Mouse (Mus musculus) lung, adult 2 months (tissue): ENCODE measurements around the gene Gm49353. TPM values are rescaled to one million over a fixed set of nuclear protein-coding genes. Genes with fewer than 3 reads are reported as not detected.

Source experiments
- DNase-seq: peaks from one replicate; pipeline ENCODE4 v3.0.0; 2022
- H3K4me1 ChIP-seq: fragments of 200-500 bp; 2 replicates; pipeline ENCODE4 v1.6.1; 2011; ENCODE audit warnings: low read length; ENCODE audit not compliant: control insufficient read depth, insufficient read depth
- H3K4me3 ChIP-seq: fragments of 200-500 bp; replicated peaks from 2 replicates; pipeline ENCODE3; 2011; ENCODE audit warnings: low read depth, mild to moderate bottlenecking, control low read depth, low read length; ENCODE audit errors: extremely low read depth
- CTCF ChIP-seq: fragments of 200-500 bp; IDR thresholded peaks from 2 replicates; pipeline ENCODE4 v1.5.1; 2011; ENCODE audit warnings: mild to moderate bottlenecking, low read length, control low read depth; ENCODE audit not compliant: insufficient read depth
- POLR2A ChIP-seq: fragments of 200-500 bp; IDR thresholded peaks from 2 replicates; pipeline ENCODE4 v1.6.1; 2011; ENCODE audit warnings: low read depth, mild to moderate bottlenecking, control low read depth, low read length, borderline replicate concordance; ENCODE audit errors: extremely low read depth
- WGBS: fragments of 180-500 bp; shearing (Covaris S2); methylation state at CpG from one replicate; pipeline ENCODE4 v1.1.7; 2018; 5-methylcytosine and 5-hydroxymethylcytosine counted together
- polyA plus RNA-seq: library from polyadenylated mRNA; depleted of rRNA; stranded (reverse); fragments of >200 nt; gene quantifications from 2 replicates; pipeline ENCODE4 v1.2.3, GENCODE M21; 2012; rRNA removed

Gene Gm49353
- polyA plus RNA-seq, 1 experiment = not detected

GRCm38 (mm10) chr10:29199835-29200234 is 1.1 kb downstream of the Gm49353 start:
- no peak for DNase-seq
- H3K4me3 ChIP-seq = no peak overlapping the region
- TF ChIP-seq CTCF = no peak
- no peak for TF ChIP-seq POLR2A
- no peaks in the 10 kb centered on the region for H3K4me1 ChIP-seq
- 67% methylated on average over 3 of the region's 3 CpGs for WGBS

- H3K4me1 ChIP-seq = no peaks in the 10 kb centered on the region
- H3K4me3 ChIP-seq = no peak overlapping the region
- WGBS = 85% methylated on average over 1 of the region's 1 CpGs
- TF ChIP-seq POLR2A (no peak), CTCF (no peak)
- no peak for DNase-seq
Observed at GRCm38 (mm10) chr10:29200609-29201008, 1.9 kb downstream of the Gm49353 start.

GRCm38 (mm10) chr10:29206730-29207129 is 8.0 kb downstream of the Gm49353 start:
- 0 out of 2 replicates have a peak, but pooled peaks have one; percentile 5 for TF ChIP-seq CTCF
- TF ChIP-seq POLR2A = no peak
- Histone ChIP-seq H3K4me1 (no peaks in the 10 kb centered on the region), H3K4me3 (no peak overlapping the region)
- no peak for DNase-seq

- H3K4me1 ChIP-seq = no peaks in the 10 kb centered on the region
- 43% methylated on average over 3 of the region's 3 CpGs for WGBS
Observed at GRCm38 (mm10) chr10:29208735-29209134, 10.0 kb downstream of the Gm49353 start.

GRCm38 (mm10) chr10:29211453-29211852 is 12.7 kb downstream of the Gm49353 start, which contains the start of gene 9330159F19Rik:
9330159F19Rik (plus strand) TSS chr10:29211606.
- 10% methylated on average over 4 of the region's 4 CpGs for WGBS
- peak; percentile 5 for DNase-seq
- Histone ChIP-seq H3K4me1 (no peaks in the 10 kb centered on the region), H3K4me3 (peak within 1 kb of the TSS; percentile 56)
- TF ChIP-seq CTCF (no peak), POLR2A (0 out of 2 replicates have a peak, but pooled peaks have one; percentile 31)

More at GRCm38 (mm10) chr10:29208735-29209134, 10.0 kb downstream of the Gm49353 start:
- H3K4me3 ChIP-seq = no peak overlapping the region
- no peak for DNase-seq
- TF ChIP-seq POLR2A (no peak), CTCF (no peak)

- Histone ChIP-seq H3K4me3 (no peak overlapping the region), H3K4me1 (no peaks in the 10 kb centered on the region)
- no peak for TF ChIP-seq POLR2A
- DNase-seq = no peak
- 53% methylated on average over 3 of the region's 3 CpGs for WGBS
Observed at GRCm38 (mm10) chr10:29213534-29214100, 14.9 kb downstream of the Gm49353 start.

- no peak for DNase-seq
- H3K4me1 ChIP-seq = no peaks in the 10 kb centered on the region
- H3K4me3 ChIP-seq = no peak overlapping the region
- WGBS = 88% methylated on average over 1 of the region's 1 CpGs
- no peak for TF ChIP-seq CTCF
- no peak for TF ChIP-seq POLR2A
Observed at GRCm38 (mm10) chr10:29216957-29217356, 18.2 kb downstream of the Gm49353 start.

GRCm38 (mm10) chr10:29217451-29217850 is 18.7 kb downstream of the Gm49353 start:
- no peaks in the 10 kb centered on the region for H3K4me1 ChIP-seq
- 76% methylated on average over 2 of the region's 2 CpGs for WGBS
- TF ChIP-seq CTCF = no peak
- TF ChIP-seq POLR2A = no peak
- H3K4me3 ChIP-seq = no peak overlapping the region
- DNase-seq = no peak

GRCm38 (mm10) chr10:29225329-29225728 is 26.6 kb downstream of the Gm49353 start:
- Histone ChIP-seq H3K4me3 (no peak overlapping the region), H3K4me1 (no peaks in the 10 kb centered on the region)
- no peak for TF ChIP-seq CTCF
- no peak for TF ChIP-seq POLR2A
- 74% methylated on average over 4 of the region's 4 CpGs for WGBS
- no peak for DNase-seq

GRCm38 (mm10) chr10:29231208-29231607 is 32.5 kb downstream of the Gm49353 start:
- no peak for DNase-seq
- no peak overlapping the region for H3K4me3 ChIP-seq
- WGBS = 60% methylated on average over 2 of the region's 2 CpGs
- TF ChIP-seq CTCF = no peak
- TF ChIP-seq POLR2A = no peak
- H3K4me1 ChIP-seq = no peaks in the 10 kb centered on the region

Other genes starting within 250 kb of the Gm49353 start
- gene 2310057J18Rik, start 212.7 kb upstream of the Gm49353 start, polyA plus RNA-seq = not detected in 2 replicates
- gene Soga3, start 55.1 kb upstream of the Gm49353 start, polyA plus RNA-seq = 0.04 TPM in 1 of 2 replicates, not detected in the other
- gene 9330159F19Rik, start 12.7 kb downstream of the Gm49353 start, polyA plus RNA-seq = 0.67 and 0.69 TPM in 2 replicates
- 2.7 and 5.6 TPM in 2 replicates for gene Echdc1, start 114.2 kb downstream of the Gm49353 start, polyA plus RNA-seq
- gene Rnf146, start 163.5 kb downstream of the Gm49353 start, polyA plus RNA-seq = 16.4 and 33.0 TPM in 2 replicates